Mouse (Mus musculus) frontal cortex, postnatal 14 days (tissue): Measurements from ENCODE around the gene Dhx16.
"Not testable (repeated sequence)": the region's sequence is repeated elsewhere in the genome, so short reads cannot be mapped to it uniquely, and the experiment has no call there.

ENCODE experiments used
- DNase-seq, 2 experiments: peaks; one replicate each; pipeline ENCODE4 v3.0.0; 2022; ENCODE audit warnings: low spot score in 2 of 2

Dhx16 gene

GRCm38 (mm10) chr17:35879245-35880057 is at the start of gene Dhx16:
TSS of gene Dhx16 (plus strand) at chr17:35879819.
- peak; percentile 91 to 93 for DNase-seq

- no peak for DNase-seq
Measured at GRCm38 (mm10) chr17:35832400-35833238, 47.0 kb upstream of the Dhx16 start.

GRCm38 (mm10) chr17:35833239-35833751 is 46.3 kb upstream of the Dhx16 start:
- no peak for DNase-seq

- no peak for DNase-seq
Measured at GRCm38 (mm10) chr17:35833894-35834293, 45.7 kb upstream of the Dhx16 start.

- peak in 1 of 2 experiments; percentile 34 for DNase-seq
Measured at GRCm38 (mm10) chr17:35834696-35835422, 44.8 kb upstream of the Dhx16 start.

GRCm38 (mm10) chr17:35835424-35836140 is 44.0 kb upstream of the Dhx16 start:
- no peak for DNase-seq

- DNase-seq, result peak; percentile 81 to 88
Measured at GRCm38 (mm10) chr17:35836178-35836965, 43.2 kb upstream of the Dhx16 start.

GRCm38 (mm10) chr17:35836991-35837422 is 42.6 kb upstream of the Dhx16 start:
- DNase-seq, result peak; percentile 76 to 83

GRCm38 (mm10) chr17:35837487-35837886 is 42.1 kb upstream of the Dhx16 start:
- peak in 1 of 2 experiments; percentile 32 for DNase-seq

- peak; percentile 93 to 96 for DNase-seq
Measured at GRCm38 (mm10) chr17:35838122-35838544, 41.5 kb upstream of the Dhx16 start, which contains the start of gene Tubb5. TSS of gene Tubb5 (minus strand) at chr17:35838306.

- no peak for DNase-seq
Measured at GRCm38 (mm10) chr17:35838570-35838969, 41.0 kb upstream of the Dhx16 start.

- not testable (repeated sequence) for DNase-seq
Measured at GRCm38 (mm10) chr17:35839002-35839401, 40.6 kb upstream of the Dhx16 start.

GRCm38 (mm10) chr17:35840561-35840960 is 39.1 kb upstream of the Dhx16 start:
- DNase-seq, result no peak

GRCm38 (mm10) chr17:35841076-35841950 is 38.3 kb upstream of the Dhx16 start, which contains the start of gene Mdc1:
TSS of gene Mdc1 (plus strand) at chr17:35841515.
- peak; percentile 99 to 100 for DNase-seq

- DNase-seq, result no peak
Measured at GRCm38 (mm10) chr17:35842006-35842405, 37.6 kb upstream of the Dhx16 start.

GRCm38 (mm10) chr17:35843514-35843913 is 36.1 kb upstream of the Dhx16 start:
- DNase-seq, result no peak

GRCm38 (mm10) chr17:35848112-35848511 is 31.5 kb upstream of the Dhx16 start:
- no peak for DNase-seq

GRCm38 (mm10) chr17:35850974-35851373 is 28.6 kb upstream of the Dhx16 start:
- DNase-seq, result no peak

GRCm38 (mm10) chr17:35859371-35859770 is 20.2 kb upstream of the Dhx16 start:
- DNase-seq, result no peak
